Mouse (Mus musculus) bone marrow macrophage, adult 2 months (primary cell): ENCODE results near the gene Tmem182.

Experiments
- CTCF ChIP-seq: IDR thresholded peaks from 2 replicates; pipeline ENCODE4 v1.5.1; 2012; ENCODE audit warnings: low read depth, mild to moderate bottlenecking, low read length, moderate library complexity
- POLR2A ChIP-seq: IDR thresholded peaks from 2 replicates; pipeline ENCODE4 v1.6.1; 2012; ENCODE audit warnings: mild to moderate bottlenecking, low read depth, low read length, borderline replicate concordance

- TF ChIP-seq POLR2A (no peak), CTCF (no peak)
Observed at GRCm38 (mm10) chr1:40802759-40803158, 2.6 kb upstream of the Tmem182 start.
